Mouse (Mus musculus): ENCODE measurements around the gene Ush1c.
"Not testable (repeated sequence)": the region's sequence is repeated elsewhere in the genome, so short reads cannot be mapped to it uniquely, and the experiment has no call there.

The Ush1c gene

GRCm38 (mm10) chr7:46208131-46208530, 30.2 kb downstream of the Ush1c start:
- in situ Hi-C loops (cut with MseI, MboI) = no loop called here

GRCm38 (mm10) chr7:46204775-46205174, 33.5 kb downstream of the Ush1c start:
- in situ Hi-C loops (cut with MseI, MboI) = no loop called here

GRCm38 (mm10) chr7:46204046-46204471, 34.2 kb downstream of the Ush1c start:
- in situ Hi-C loops (cut with MseI, MboI) = no loop called here

DNA sequence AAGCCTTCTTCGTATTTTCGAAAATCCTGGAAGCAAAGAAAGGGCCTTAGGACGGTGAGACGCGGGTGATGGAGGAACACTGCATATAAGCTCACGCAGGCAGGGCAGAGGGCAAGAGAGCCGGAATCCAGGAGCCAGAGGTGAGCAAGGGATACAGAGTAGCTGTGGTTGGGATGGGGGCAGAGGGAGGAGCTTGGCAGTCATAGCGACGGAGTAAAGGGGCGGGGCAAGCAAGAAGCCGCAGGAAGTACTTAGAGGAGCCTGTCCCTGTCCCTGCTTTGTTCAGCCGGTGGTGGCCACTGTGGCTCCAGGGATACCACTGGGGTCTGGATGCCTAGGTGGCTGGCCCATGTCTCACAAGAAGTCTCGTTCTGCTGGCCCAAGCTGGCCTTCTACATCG, 36.7 kb downstream of the Ush1c start:
- in situ Hi-C loops (cut with MseI, MboI) = no loop called here

DNA sequence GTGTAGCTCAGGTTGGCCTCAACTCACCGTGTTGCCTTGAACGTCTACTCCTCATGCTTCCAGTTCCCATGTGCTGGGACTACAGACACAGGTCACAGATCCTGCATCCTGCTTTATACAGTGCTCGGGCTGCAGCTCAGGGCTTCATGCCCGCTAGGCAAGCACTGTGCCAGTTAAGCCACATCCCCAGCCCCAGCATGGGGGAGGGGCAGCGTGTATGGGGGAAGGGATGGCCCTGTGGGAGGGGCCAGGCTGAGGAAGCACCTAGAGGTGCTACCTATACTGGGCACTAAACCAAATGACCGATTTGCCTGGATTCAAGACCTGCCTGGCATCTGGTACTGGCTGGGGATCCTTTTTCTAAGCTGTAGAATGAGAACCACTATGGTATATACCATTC, 38.3 kb downstream of the Ush1c start:
- in situ Hi-C loops (cut with MseI, MboI) = no loop called here

- in situ Hi-C loops (cut with MseI, MboI) = no loop called here
Observed at GRCm38 (mm10) chr7:46195356-46195755, 42.9 kb downstream of the Ush1c start.

DNA sequence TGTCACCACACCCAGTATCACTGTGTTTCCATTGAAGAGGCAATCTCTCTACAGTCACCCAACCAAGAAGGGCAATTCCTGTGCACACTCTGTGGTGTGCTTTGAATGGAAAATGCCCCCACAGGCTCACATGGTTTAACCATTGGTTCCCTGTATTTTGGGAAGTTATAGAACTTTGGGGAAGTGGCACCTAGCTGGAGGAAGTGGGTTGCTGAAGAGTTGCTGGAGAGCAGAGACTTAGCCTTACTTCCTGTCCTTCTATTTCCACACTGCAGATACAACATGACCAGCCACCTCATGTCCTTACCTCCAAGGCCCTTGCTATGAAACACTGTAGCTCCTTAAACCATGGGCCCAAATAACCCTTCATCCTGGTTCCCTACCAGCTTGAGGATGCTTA, 54.1 kb downstream of the Ush1c start:
- in situ Hi-C loops (cut with MseI, MboI) = loop anchor here in 1 of 2 experiments (5.0 kb wide), 1 partner anchor 87 kb away; no protein-coding TSS in a partner anchor

GRCm38 (mm10) chr7:46181590-46181989, 56.7 kb downstream of the Ush1c start:
- in situ Hi-C loops (cut with MseI, MboI) = loop anchor here in 1 of 2 experiments (5.0 kb wide), 1 partner anchor 84 kb away; no protein-coding TSS in a partner anchor

DNA sequence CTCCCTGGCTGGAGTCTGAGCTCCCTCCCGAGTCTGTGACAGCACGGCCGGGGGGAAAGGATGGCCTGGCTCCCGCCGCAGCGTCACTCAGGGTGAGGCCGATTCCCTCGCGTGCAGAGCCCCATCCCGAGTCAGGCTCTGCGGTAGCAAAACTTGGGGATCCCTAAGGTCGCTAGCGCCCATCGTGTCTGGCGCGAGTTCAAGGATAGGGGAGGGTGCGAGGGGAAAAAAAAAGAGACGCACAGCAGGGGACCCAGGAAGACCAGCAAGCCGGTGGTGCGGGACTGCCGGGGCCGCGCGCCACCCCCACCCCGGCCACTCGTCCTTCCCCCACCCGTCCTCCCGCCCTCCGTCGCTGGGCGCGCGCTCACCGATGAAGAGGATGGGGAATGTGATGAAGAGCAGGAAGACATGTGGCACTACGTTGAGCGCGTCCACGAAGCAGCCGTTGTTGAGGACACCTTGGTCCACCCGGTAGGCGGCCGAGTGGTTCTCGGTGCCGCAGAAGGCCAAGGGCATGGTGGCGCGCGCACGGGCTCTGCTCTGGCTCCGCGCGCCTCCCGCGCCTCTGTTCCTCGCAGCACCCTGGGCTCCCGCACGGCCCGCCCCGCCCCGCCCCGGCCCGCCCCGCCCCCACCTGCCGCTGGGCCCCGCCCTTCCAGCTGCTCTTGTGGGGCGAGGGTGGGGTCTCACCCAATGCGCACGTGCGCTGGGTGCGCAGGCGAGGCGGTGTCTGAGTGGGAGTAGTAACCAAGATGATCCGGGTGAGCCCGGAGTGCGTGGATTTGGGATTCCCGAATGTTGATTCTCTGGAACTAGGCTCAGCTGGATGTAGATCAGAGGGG, 58.6 kb downstream of the Ush1c start, which contains the start of gene Abcc8:
TSS of gene Abcc8 (minus strand) at position 603 of the 845 bp plus-strand sequence.
- in situ Hi-C loops (cut with MseI, MboI) = loop anchor here in 1 of 2 experiments (5.0 kb wide), 1 partner anchor 82 kb away; no protein-coding TSS in a partner anchor

- in situ Hi-C loops (cut with MseI, MboI) = not testable (repeated sequence)
Observed at GRCm38 (mm10) chr7:46168980-46169379, 69.3 kb downstream of the Ush1c start.

- in situ Hi-C loops (cut with MseI, MboI) = no loop called here
Observed at GRCm38 (mm10) chr7:46168402-46168801, 69.9 kb downstream of the Ush1c start.

DNA sequence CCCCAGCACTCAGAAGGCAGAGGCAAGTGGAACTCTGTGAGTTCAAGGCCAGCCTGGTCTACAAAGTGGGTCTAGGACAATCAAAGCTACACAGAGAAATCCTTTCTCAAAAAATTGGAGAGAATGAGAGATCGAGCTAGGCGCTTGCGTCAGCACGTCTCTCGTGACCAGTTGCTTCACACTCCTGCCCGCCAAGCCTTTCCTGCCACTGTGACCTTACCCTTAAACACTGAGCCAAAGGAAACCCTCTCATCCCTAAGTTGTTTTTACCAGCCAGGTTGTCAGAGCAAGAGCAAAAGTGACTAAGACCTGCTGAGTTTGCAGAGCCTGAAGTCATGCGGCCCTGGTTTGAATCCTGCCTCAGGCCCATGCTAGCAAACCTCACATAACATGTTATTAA, 70.4 kb downstream of the Ush1c start:
- in situ Hi-C loops (cut with MseI, MboI) = no loop called here

- in situ Hi-C loops (cut with MseI, MboI) = no loop called here
Observed at GRCm38 (mm10) chr7:46165876-46166275, 72.4 kb downstream of the Ush1c start.

- in situ Hi-C loops (cut with MseI, MboI) = no loop called here
Observed at GRCm38 (mm10) chr7:46162731-46163130, 75.6 kb downstream of the Ush1c start.

DNA sequence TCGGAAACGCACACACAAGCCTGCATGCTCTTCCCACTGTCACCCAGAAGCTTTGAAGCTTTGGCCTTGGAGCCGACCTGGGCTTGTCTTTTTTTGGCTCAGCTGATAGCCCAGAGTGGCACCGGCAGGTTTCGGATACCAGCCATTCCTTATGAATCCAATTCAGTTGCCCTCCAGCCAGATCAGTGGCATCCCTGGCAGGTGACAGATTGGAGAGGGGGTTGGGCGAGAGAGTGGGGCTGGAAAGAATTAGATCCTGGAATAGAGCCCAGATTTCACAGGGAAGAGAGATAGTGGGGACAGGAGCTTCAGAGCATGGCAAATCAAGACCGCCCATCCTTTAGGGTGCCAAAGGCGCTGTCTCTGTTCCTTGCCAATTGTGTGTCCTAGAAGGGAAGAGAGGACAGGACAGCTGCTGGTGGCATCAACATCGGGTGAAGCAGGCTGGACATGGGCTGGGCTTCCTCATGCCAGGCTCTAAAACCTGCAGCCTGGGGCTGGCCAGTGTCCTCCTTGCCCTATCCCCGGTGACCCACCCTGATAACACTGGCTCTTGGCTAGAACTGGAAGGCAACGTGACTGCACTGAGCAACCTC, 76.1 kb downstream of the Ush1c start:
- in situ Hi-C loops (cut with MseI, MboI) = no loop called here

GRCm38 (mm10) chr7:46161615-46162014, 76.7 kb downstream of the Ush1c start:
- in situ Hi-C loops (cut with MseI, MboI) = no loop called here

- in situ Hi-C loops (cut with MseI, MboI) = no loop called here
Observed at GRCm38 (mm10) chr7:46157746-46158145, 80.6 kb downstream of the Ush1c start.

- in situ Hi-C loops (cut with MseI, MboI) = no loop called here
Observed at GRCm38 (mm10) chr7:46154498-46155488, 83.5 kb downstream of the Ush1c start.

DNA sequence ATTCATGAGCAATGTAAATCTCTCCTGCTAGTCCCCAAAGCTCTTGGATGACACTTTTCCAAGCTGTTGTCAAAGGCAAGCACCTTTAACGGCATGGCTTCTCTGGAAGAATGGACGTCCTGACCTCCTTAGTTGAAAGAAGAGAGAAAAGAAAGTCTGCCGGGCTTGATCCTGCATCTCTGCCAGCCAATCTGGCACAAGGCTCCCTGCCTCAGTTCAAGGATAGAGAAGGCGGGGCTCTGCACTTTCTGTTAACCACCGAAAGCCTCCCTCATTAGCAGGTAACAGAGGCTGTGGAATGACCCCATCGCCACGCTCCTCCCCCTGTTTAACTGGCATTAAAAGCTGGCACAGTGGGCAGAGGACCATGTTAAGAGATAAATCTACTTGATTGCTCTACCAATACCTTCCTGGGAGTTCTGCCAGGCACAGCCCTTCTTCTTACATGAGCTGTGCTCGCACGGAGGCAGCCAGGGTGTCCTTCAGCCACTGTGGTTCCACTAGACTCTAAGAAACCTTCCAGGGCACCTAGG, 85.4 kb downstream of the Ush1c start:
- in situ Hi-C loops (cut with MseI, MboI) = no loop called here

DNA sequence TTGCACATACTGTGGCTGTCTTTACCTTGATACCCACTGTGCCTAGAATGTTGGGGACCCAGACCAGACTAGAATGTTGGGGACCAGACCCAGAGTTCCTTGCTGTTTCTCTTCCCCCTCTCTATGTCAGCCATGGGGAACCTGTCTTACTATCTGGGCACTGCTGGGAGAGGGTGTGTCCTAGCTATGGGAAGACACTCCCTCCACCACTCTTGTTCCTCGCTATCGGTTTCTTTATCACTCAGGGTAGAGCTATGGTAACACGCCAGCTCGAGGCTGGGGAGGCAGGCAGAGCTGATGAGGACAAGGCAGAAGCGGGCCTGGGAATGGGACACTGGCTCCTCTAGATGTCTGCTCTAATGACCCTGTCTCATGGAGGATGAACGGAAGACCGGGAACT, 90.9 kb downstream of the Ush1c start:
- in situ Hi-C loops (cut with MseI, MboI) = no loop called here

DNA sequence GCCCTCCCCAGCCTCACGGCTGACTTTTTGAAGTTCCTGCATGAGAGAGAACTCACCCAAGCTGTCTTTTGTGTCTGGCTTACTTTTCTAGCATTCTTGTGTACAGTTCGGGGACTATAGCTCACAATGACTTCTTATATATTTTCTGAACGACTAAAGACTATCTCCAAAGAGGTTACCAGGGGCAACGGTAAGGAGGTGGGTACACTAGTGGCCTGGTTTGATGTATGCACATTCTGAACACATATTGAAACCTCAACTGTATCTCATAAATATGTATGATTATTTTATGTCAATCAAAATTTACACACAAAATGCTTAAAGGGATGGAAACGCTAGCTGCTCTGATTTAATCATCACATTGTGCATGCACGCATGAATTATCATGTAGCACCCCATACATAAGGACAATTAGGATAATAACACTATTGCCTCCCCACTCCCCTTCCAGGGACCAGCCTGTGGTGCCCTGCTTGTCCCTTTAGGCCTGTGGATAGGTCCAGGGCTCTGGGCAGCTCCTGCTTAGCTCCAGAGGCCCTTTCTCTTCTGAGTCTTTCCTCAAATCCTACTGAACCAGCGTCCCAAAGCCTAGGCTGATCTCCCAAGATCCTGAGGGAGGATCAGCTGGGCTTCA, 91.5 kb downstream of the Ush1c start:
- in situ Hi-C loops (cut with MseI, MboI) = no loop called here

All from mouse trophoblast stem cell (cell line).